Mouse (Mus musculus): Measurements from ENCODE around the gene Scfd2. TPM values are rescaled to one million over a fixed set of nuclear protein-coding genes. Genes with fewer than 3 reads are reported as not detected.

The Scfd2 gene
- polyA plus RNA-seq, 1 experiment from 2014 or later = 7.3 TPM

DNA sequence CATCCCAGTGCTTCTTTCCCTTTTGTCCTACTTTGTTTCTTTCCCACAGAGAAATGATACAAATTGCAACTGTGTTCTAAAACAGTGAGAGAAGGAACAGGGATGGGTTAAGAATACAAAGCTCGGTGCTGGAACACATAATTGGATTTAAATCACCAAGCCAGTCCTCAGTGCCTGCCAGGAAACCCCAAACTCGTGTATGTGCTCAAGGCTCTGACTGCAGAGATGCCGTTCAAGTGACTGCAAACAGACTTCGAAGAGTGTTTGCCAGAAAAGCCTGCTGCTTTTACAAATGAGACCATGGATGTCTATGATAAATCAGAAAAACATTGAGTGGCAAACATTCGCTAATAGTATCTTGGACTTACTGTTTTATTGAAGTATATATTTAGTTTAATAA is 80.6 kb downstream of the Scfd2 start:
- ATAC-seq (no peak), DNase-seq (no peak)
- no peaks in the 10 kb centered on the region for H3K36me3 ChIP-seq (replicated peaks; ENCODE audit: insufficient read depth, low read length)
- no peak overlapping the region for H3K9ac ChIP-seq (replicated peaks)
- H3K27ac ChIP-seq (ENCODE audit: low read depth) = no peak overlapping the region
- no peaks in the 10 kb centered on the region for H3K9me3 ChIP-seq (ENCODE audit: low read length)
- WGBS (ENCODE audit: insufficient replicate concordance) = 64% methylated on average over 5 of the region's 5 CpGs
- no peaks in the 10 kb centered on the region for H3K4me1 ChIP-seq (ENCODE audit: insufficient read depth)
- TF ChIP-seq EP300 (IDR thresholded peaks at IDR 0.05; ENCODE audit: low read depth) = no peak
- no peak for TF ChIP-seq CTCF (IDR thresholded peaks at IDR 0.05; ENCODE audit: low read depth)
- no peaks in the 10 kb centered on the region for H3K27me3 ChIP-seq (ENCODE audit: insufficient read depth, low read length)
- H3K4me2 ChIP-seq (ENCODE audit: low read depth, low read length) = no peak overlapping the region
- H3K4me3 ChIP-seq (ENCODE audit: low read depth, low read length) = no peak overlapping the region

DNA sequence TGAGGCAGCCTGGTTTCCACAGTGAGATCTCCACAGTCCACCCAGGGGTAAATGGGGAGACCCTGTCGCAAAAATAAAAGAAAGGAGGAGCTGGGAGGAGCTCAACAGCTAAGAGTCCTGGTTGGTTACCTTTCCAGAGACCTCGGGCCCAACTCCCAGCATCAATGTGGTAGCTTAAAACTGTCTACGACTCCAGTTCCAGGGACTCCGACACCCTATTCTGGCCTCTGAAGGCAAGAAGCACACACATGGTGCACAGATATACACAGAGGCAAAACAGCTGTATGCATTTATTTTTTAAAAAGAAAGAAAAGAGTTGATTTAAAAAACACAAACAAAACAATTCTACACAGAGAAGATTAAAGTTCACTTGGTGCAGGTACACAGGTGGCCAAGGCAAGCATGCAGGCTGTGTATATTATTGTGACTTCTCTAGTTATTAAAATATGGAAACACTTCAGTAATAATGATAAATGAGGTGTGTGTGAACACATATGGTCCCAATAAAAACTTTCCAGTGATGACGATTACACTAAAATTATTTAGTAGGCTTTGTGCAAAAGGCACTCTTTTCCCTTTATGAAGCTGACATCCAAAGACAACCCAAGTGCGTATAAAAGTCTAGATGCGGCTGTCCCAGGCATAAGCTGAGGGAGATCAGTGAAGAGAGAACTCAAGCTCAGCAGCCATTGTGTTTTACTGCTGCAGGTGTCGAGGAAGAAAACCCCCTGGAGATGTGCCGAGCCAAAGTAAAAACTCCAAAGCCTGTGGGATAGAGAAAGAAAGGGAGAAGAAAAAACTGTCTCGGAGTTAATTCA is 83.8 kb downstream of the Scfd2 start:
- H3K4me1 ChIP-seq (ENCODE audit: insufficient read depth) = no peaks in the 10 kb centered on the region
- 79% methylated on average over 10 of the region's 10 CpGs for WGBS (ENCODE audit: insufficient replicate concordance)
- no peak overlapping the region for H3K9ac ChIP-seq (replicated peaks)
- TF ChIP-seq CTCF (IDR thresholded peaks at IDR 0.05; ENCODE audit: low read depth) (no peak), EP300 (IDR thresholded peaks at IDR 0.05; ENCODE audit: low read depth) (no peak)
- H3K27ac ChIP-seq (ENCODE audit: low read depth) = no peak overlapping the region
- no peak for DNase-seq
- ATAC-seq = no peak
- no peaks in the 10 kb centered on the region for H3K9me3 ChIP-seq (ENCODE audit: low read length)
- H3K4me2 ChIP-seq (ENCODE audit: low read depth, low read length) = no peak overlapping the region
- no peaks in the 10 kb centered on the region for H3K27me3 ChIP-seq (ENCODE audit: insufficient read depth, low read length)
- no peak overlapping the region for H3K4me3 ChIP-seq (ENCODE audit: low read depth, low read length)
- H3K36me3 ChIP-seq (replicated peaks; ENCODE audit: insufficient read depth, low read length) = no peaks in the 10 kb centered on the region

DNA sequence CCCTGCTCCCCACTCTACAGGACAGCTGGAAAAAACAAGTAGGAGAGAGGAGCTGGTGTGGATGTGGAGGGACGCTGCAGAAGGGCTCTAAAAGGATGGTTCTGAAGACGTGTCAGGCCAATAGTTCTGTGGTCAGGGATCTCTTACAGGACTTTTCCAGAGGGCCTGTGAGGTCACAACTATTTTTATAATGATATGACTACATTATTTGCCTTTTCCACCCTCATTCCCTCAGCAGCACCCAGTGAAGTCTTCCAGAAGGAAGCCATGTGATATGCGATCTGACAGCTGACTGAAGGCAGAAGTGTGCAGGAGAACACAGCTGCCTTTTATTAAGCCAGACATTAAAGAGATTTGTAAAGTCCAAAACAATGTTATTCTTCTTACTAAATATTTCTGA is 85.7 kb downstream of the Scfd2 start:
- Histone ChIP-seq H3K27me3 (ENCODE audit: insufficient read depth, low read length) (no peaks in the 10 kb centered on the region), H3K4me2 (ENCODE audit: low read depth, low read length) (no peak overlapping the region), H3K36me3 (replicated peaks; ENCODE audit: insufficient read depth, low read length) (no peaks in the 10 kb centered on the region), H3K4me1 (ENCODE audit: insufficient read depth) (no peaks in the 10 kb centered on the region), H3K9me3 (ENCODE audit: low read length) (no peaks in the 10 kb centered on the region), H3K9ac (replicated peaks) (no peak overlapping the region), H3K4me3 (ENCODE audit: low read depth, low read length) (no peak overlapping the region), H3K27ac (ENCODE audit: low read depth) (no peak overlapping the region)
- ATAC-seq (no peak), DNase-seq (no peak)
- TF ChIP-seq CTCF (IDR thresholded peaks at IDR 0.05; ENCODE audit: low read depth) = no peak
- TF ChIP-seq EP300 (IDR thresholded peaks at IDR 0.05; ENCODE audit: low read depth) = no peak
- 79% methylated on average over 3 of the region's 3 CpGs for WGBS (ENCODE audit: insufficient replicate concordance)

DNA sequence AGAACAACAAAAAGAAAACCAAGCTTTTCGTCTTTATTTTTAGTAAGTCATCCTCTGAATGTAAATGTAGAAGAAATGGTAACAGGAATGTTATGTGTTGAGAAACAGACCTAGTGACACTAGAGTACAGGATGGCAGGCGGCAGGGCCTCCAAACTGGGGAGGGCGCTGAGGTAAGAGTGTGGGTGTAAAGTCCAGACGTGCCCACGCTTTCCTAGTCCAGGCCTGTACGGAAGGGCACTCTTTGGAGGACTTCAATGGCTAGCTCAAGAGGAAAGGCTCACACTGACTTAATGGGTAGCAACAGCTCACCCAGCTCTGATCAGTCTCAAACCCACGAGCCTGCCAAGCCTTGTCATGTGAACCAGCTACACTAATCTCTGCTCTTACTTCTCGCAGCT is 93.2 kb downstream of the Scfd2 start:
- Histone ChIP-seq H3K4me2 (ENCODE audit: low read depth, low read length) (no peak overlapping the region), H3K9ac (replicated peaks) (no peak overlapping the region), H3K9me3 (ENCODE audit: low read length) (no peaks in the 10 kb centered on the region), H3K4me3 (ENCODE audit: low read depth, low read length) (no peak overlapping the region), H3K4me1 (ENCODE audit: insufficient read depth) (0 out of 2 replicates have a peak, but pooled peaks cover 3% of the 10 kb centered on the region), H3K27ac (ENCODE audit: low read depth) (no peak overlapping the region), H3K27me3 (ENCODE audit: insufficient read depth, low read length) (no peaks in the 10 kb centered on the region), H3K36me3 (replicated peaks; ENCODE audit: insufficient read depth, low read length) (no peaks in the 10 kb centered on the region)
- peak; percentile 62 for ATAC-seq
- 78% methylated on average over 8 of the region's 8 CpGs for WGBS (ENCODE audit: insufficient replicate concordance)
- DNase-seq = peak; percentile 20
- TF ChIP-seq CTCF (IDR thresholded peaks at IDR 0.05; ENCODE audit: low read depth) = no peak
- no peak for TF ChIP-seq EP300 (IDR thresholded peaks at IDR 0.05; ENCODE audit: low read depth)

DNA sequence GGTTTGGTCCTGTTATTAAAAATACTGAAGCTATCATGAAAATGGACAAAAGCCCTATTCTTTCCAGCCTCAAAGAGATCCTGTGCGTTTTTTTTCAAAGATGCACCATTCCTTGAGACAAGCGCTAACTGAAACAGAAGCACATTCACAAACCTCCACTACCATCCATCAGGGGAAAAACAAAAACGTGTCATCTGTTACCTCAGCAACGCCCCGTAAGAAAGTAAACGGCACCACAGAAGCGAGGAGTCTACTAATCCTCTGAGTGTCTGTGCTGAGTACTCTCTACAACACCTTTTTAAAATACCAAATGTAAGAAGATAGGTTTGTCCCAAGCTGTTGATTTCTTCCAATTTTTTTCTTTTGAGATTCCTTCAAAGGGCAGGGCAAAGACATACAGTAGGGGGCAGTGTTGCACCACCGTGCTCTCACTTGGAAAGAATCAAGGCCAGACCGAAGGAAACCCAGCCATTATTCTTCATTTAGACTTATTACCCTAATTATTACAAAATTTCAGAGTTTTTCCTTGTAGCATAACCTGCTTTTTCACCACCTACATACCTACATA is 97.9 kb downstream of the Scfd2 start:
- Histone ChIP-seq H3K27me3 (ENCODE audit: insufficient read depth, low read length) (no peaks in the 10 kb centered on the region), H3K9ac (replicated peaks) (no peak overlapping the region), H3K27ac (ENCODE audit: low read depth) (no peak overlapping the region), H3K4me1 (ENCODE audit: insufficient read depth) (0 out of 2 replicates have a peak, but pooled peaks cover 3% of the 10 kb centered on the region), H3K9me3 (ENCODE audit: low read length) (no peaks in the 10 kb centered on the region), H3K4me2 (ENCODE audit: low read depth, low read length) (no peak overlapping the region), H3K4me3 (ENCODE audit: low read depth, low read length) (no peak overlapping the region), H3K36me3 (replicated peaks; ENCODE audit: insufficient read depth, low read length) (no peaks in the 10 kb centered on the region)
- 24% methylated on average over 9 of the region's 9 CpGs for WGBS (ENCODE audit: insufficient replicate concordance)
- peak; percentile 62 for DNase-seq
- ATAC-seq = no peak
- peak; percentile 77 for TF ChIP-seq CTCF (IDR thresholded peaks at IDR 0.05; ENCODE audit: low read depth)
- TF ChIP-seq EP300 (IDR thresholded peaks at IDR 0.05; ENCODE audit: low read depth) = no peak

DNA sequence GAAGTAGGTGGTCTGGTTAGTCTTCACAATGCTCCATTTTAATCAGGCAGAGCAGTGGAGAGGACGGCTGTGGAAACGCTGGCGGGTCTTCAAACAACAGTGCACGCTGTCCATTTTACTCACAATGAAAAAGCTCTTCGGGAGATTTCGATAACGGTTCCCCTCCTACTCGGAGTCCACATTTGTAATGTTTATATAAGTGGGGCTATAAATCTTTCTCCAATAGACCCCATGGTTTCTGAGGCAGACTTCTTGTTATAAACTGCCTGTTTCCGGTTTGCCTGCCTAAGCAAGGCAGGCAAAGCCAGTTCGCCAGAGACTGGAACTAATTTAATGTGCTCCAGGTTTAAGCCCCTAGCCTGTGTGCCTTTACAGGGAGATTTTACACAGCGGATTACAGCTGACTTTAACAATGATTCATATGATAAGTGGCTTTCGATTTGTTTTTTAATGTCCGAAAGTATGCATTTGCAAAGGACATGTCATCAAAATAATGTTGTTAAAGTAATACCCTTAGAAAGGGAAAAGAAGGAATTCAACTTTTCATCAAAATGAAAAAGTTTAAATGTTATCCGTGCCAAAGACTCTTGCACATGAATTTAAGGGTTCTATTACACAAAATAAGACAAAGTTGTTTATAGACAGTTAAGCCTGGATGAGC is 98.5 kb downstream of the Scfd2 start:
- H3K4me1 ChIP-seq (ENCODE audit: insufficient read depth) = no peaks in the 10 kb centered on the region
- 48% methylated on average over 14 of the region's 14 CpGs for WGBS (ENCODE audit: insufficient replicate concordance)
- no peak for TF ChIP-seq CTCF (IDR thresholded peaks at IDR 0.05; ENCODE audit: low read depth)
- no peak for TF ChIP-seq EP300 (IDR thresholded peaks at IDR 0.05; ENCODE audit: low read depth)
- no peak overlapping the region for H3K27ac ChIP-seq (ENCODE audit: low read depth)
- no peaks in the 10 kb centered on the region for H3K36me3 ChIP-seq (replicated peaks; ENCODE audit: insufficient read depth, low read length)
- H3K9ac ChIP-seq (replicated peaks) = no peak overlapping the region
- H3K4me2 ChIP-seq (ENCODE audit: low read depth, low read length) = no peak overlapping the region
- H3K27me3 ChIP-seq (ENCODE audit: insufficient read depth, low read length) = no peaks in the 10 kb centered on the region
- no peak for ATAC-seq
- H3K4me3 ChIP-seq (ENCODE audit: low read depth, low read length) = no peak overlapping the region
- H3K9me3 ChIP-seq (ENCODE audit: low read length) = no peaks in the 10 kb centered on the region
- no peak for DNase-seq

Data from liver, postnatal 0 days (tissue).